Mouse (Mus musculus): ENCODE measurements around the gene Bri3bp.

DNA sequence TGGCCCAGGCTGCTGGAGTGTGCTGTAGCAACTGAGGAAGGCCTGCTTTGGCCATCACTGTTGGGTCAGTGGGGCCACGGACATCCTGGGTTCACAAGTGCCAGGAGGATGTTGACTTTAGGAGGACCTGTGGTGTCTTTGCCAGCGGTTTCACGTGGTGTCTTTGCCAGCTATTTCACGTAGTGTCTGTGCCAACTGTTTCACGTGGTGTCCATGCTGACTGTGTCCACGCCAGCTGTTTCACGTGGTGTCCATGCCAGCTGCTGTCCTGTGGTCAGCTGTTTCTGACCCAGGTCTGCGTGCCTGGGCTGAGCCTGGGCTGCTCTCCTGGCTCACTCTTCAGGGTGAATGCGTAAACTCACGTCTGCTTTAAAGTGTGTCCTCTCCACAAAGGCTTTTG is 54.3 kb downstream of the Bri3bp start:
- TF ChIP-seq CTCF (IDR thresholded peaks at IDR 0.05; ENCODE audit: low read depth) (no peak), EP300 (optimal IDR thresholded peaks at IDR 0.05) (no peak)

Data from stomach, postnatal 0 days (tissue).